Mouse (Mus musculus): ENCODE measurements around the gene Rap1a.

GRCm38 (mm10) chr3:105801191-105802166, at the start of gene Rap1a:
- TF ChIP-seq CTCF (IDR thresholded peaks at IDR 0.05) (no peak), EP300 (IDR thresholded peaks at IDR 0.05) (peak; percentile 63)
